Mouse (Mus musculus) forebrain, postnatal 0 days (tissue): ENCODE results near the gene Sp6. TPM values are rescaled to one million over a fixed set of nuclear protein-coding genes. Genes with fewer than 3 reads are reported as not detected.
A peak's percentile ranks its signal among the peaks of the same experiment; 100 is the strongest.

Experiments
- ATAC-seq: fragments of 200-750 bp; cut with Nextera tagmentation; 2 replicates; pipeline ENCODE4 v1.8.0; 2017; ENCODE audit warnings: mild to moderate bottlenecking, moderate library complexity
- DNase-seq: peaks from one replicate; pipeline ENCODE4 v3.0.0-alpha.2; 2015
- H3K27ac ChIP-seq: fragments of 300-500 bp; sonication (generic); 2 replicates; pipeline ENCODE4 v1.5.1; 2014; ENCODE audit warnings: low read depth, mild to moderate bottlenecking, antibody characterized with exemption, low read length, moderate library complexity, mixed read lengths
- H3K27me3 ChIP-seq: fragments of 300-500 bp; sonication (generic); 2 replicates; pipeline ENCODE4 v1.6.1; 2014; ENCODE audit warnings: mild to moderate bottlenecking, low read length, mixed read lengths; ENCODE audit not compliant: insufficient read depth
- H3K36me3 ChIP-seq: fragments of 300-500 bp; sonication (generic); 2 replicates; pipeline ENCODE4 v1.6.1; 2014; ENCODE audit warnings: mild to moderate bottlenecking, moderate library complexity; ENCODE audit not compliant: insufficient read depth
- H3K4me1 ChIP-seq: fragments of 300-500 bp; sonication (generic); 2 replicates; pipeline ENCODE4 v1.6.1; 2014; ENCODE audit warnings: antibody characterized with exemption; ENCODE audit not compliant: insufficient read depth
- H3K4me2 ChIP-seq: fragments of 300-500 bp; sonication (generic); 2 replicates; pipeline ENCODE4 v1.6.1; 2014; ENCODE audit warnings: low read depth, mild to moderate bottlenecking, moderate library complexity
- H3K4me3 ChIP-seq: fragments of 300-500 bp; sonication (generic); 2 replicates; pipeline ENCODE4 v1.5.1; 2014; ENCODE audit warnings: low read depth, low read length, mixed read lengths
- H3K9ac ChIP-seq: fragments of 300-500 bp; sonication (generic); 2 replicates; pipeline ENCODE4 v1.6.1; 2014; ENCODE audit warnings: mild to moderate bottlenecking
- H3K9me3 ChIP-seq: fragments of 300-500 bp; sonication (generic); 2 replicates; pipeline ENCODE4 v1.6.1; 2016; ENCODE audit warnings: low read length
- CTCF ChIP-seq: sonication (generic); IDR thresholded peaks from 2 replicates; pipeline ENCODE4 v1.5.1; 2016; ENCODE audit warnings: antibody characterized with exemption, control low read depth, low read depth
- WGBS: fragments of 180-500 bp; shearing (Covaris S2); extraction: QIAGEN DNeasy Blood & Tissue Kit; methylation state at CpG from one replicate; pipeline ENCODE4 v1.1.7; 2014; 5-methylcytosine and 5-hydroxymethylcytosine counted together
- polyA plus RNA-seq: library from polyadenylated mRNA; unstranded; fragments of >200 nt; fragmentation: Nextera tagmentation; extraction: Ambion mirVana; gene quantifications from 2 replicates; pipeline ENCODE4 v1.2.1, GENCODE M21; 2015
- total RNA-seq: library from RNA; depleted of rRNA; stranded (reverse); fragments of >200 nt; gene quantifications from 2 replicates; pipeline ENCODE4 v1.2.3, GENCODE M21; 2014

Gene Sp6
- total and polyA plus RNA-seq, 2 experiments from 2014 or later = 0.75 to 0.86 TPM

GRCm38 (mm10) chr11:96976911-96977591 is 36.1 kb upstream of the Sp6 start:
- H3K9me3 ChIP-seq = no peaks in the 10 kb centered on the region
- peak; percentile 42 for TF ChIP-seq CTCF
- peak overlapping the region; percentile 72 for H3K4me2 ChIP-seq
- peak; percentile 92 for DNase-seq
- H3K9ac ChIP-seq = peak overlapping the region; percentile 94
- peak overlapping the region; percentile 97 for H3K27ac ChIP-seq
- H3K36me3 ChIP-seq = no peaks in the 10 kb centered on the region
- peak; percentile 66 for ATAC-seq
- 3% methylated on average over 31 of the region's 50 CpGs for WGBS
- peaks cover 22% of the 10 kb centered on the region for H3K4me1 ChIP-seq
- H3K27me3 ChIP-seq = no peaks in the 10 kb centered on the region
- peak overlapping the region; percentile 87 for H3K4me3 ChIP-seq

- Histone ChIP-seq H3K9ac (peak overlapping the region; percentile 94), H3K4me1 (peaks cover 18% of the 10 kb centered on the region), H3K4me3 (peak overlapping the region; percentile 87), H3K4me2 (peak overlapping the region; percentile 79), H3K27ac (peak overlapping the region; percentile 97), H3K36me3 (no peaks in the 10 kb centered on the region), H3K9me3 (no peaks in the 10 kb centered on the region), H3K27me3 (no peaks in the 10 kb centered on the region)
- DNase-seq = peak; percentile 100
- 2% methylated on average over 45 of the region's 45 CpGs for WGBS
- no peak for TF ChIP-seq CTCF
- peak; percentile 97 for ATAC-seq
Measured at GRCm38 (mm10) chr11:96977606-96978400, 35.4 kb upstream of the Sp6 start.

DNA sequence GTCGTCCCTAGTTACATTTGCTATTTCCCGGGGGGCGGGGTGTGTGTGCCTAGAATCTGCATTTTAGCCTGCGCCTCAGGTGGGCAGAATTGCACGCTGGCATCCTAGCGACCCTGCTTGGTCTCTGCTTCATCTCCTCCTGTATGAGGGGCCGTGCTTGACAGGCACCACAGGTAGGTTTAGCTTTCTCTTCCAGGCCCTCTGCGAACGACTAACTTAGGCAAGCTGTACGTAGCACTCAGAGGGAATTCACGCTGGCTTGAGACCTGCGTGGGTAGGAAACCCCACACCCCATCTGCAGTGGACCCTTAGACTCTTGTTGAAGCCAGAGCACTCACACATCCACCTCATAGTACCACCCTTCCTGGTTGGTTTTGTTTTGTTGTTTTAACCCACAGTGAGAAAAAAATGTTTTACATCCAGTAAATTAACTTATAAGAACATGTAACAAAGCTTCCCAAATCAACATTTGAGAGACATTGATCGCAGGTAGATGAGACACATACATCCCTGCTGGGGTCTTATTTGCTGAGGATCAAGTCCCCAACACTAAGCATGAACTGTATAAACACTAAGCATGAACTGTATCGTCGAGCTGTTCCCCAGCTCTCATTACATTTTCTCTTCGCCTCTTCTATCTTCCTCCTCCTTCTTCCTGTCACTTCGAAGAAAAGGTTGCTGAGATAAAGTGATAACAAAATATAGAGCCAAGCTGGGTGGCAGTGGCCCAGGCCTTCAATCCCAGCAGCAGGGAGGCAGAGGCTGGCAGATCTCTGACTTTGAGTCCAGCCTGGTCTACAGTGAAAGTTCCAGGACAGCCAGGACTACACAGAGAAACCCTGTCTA is 34.6 kb upstream of the Sp6 start:
- Histone ChIP-seq H3K27ac (peak overlapping the region; percentile 74), H3K9me3 (no peaks in the 10 kb centered on the region), H3K27me3 (no peaks in the 10 kb centered on the region), H3K36me3 (no peaks in the 10 kb centered on the region), H3K4me3 (peak overlapping the region; percentile 60), H3K4me1 (peaks cover 18% of the 10 kb centered on the region), H3K4me2 (peak overlapping the region; percentile 79), H3K9ac (peak overlapping the region; percentile 62)
- DNase-seq (no peak), ATAC-seq (no peak)
- WGBS = 33% methylated on average over 17 of the region's 17 CpGs
- no peak for TF ChIP-seq CTCF

DNA sequence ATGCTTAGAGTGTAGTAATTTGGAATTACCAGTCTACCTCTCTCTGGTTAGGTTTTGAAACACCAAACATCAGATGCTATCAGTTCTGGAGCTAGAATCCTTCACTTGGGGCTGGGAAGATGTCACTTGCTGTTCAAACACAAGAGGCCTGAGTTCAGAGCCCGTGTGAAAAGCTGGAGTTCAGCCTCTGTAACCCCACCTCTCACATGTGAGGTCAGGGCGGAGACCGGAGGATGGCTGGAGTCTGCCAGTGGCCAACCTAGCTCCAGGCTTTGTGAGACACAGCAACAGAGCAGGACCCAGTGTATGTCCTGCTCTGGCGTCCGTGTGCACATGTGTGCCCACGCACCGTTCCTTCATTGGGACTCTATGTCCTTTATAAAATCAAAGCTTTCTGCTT is 33.9 kb upstream of the Sp6 start:
- H3K27me3 ChIP-seq = no peaks in the 10 kb centered on the region
- ATAC-seq (no peak), DNase-seq (no peak)
- no peaks in the 10 kb centered on the region for H3K9me3 ChIP-seq
- H3K27ac ChIP-seq = no peak overlapping the region
- H3K4me3 ChIP-seq = no peak overlapping the region
- H3K4me1 ChIP-seq = peaks cover 18% of the 10 kb centered on the region
- no peak overlapping the region for H3K4me2 ChIP-seq
- WGBS = 88% methylated on average over 7 of the region's 7 CpGs
- no peak overlapping the region for H3K9ac ChIP-seq
- no peak for TF ChIP-seq CTCF
- H3K36me3 ChIP-seq = no peaks in the 10 kb centered on the region

DNA sequence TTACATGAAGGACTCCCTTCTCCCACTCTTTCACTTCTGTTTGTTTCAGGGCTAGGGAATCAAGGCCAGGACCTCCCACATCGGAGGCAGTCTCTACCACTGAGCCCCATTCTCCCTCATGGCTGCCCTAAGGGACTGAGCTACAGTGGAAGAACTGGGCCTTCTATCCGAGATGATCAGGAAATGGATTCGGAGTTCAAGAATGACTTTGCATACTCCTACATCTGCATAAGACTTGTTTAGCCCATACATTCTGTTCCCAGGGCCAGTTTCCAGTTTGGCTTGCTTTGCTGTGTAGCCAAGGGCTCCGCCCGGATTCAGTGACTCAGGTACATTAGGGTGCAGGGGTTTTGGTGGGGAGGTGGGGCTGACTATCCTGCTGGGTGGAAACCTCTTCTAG is 33.2 kb upstream of the Sp6 start:
- no peaks in the 10 kb centered on the region for H3K27me3 ChIP-seq
- no peak overlapping the region for H3K4me3 ChIP-seq
- DNase-seq (no peak), ATAC-seq (no peak)
- no peaks in the 10 kb centered on the region for H3K9me3 ChIP-seq
- no peak overlapping the region for H3K4me2 ChIP-seq
- 78% methylated on average over 5 of the region's 5 CpGs for WGBS
- H3K27ac ChIP-seq = no peak overlapping the region
- no peak overlapping the region for H3K9ac ChIP-seq
- no peaks in the 10 kb centered on the region for H3K36me3 ChIP-seq
- no peak for TF ChIP-seq CTCF
- H3K4me1 ChIP-seq = peaks cover 18% of the 10 kb centered on the region

DNA sequence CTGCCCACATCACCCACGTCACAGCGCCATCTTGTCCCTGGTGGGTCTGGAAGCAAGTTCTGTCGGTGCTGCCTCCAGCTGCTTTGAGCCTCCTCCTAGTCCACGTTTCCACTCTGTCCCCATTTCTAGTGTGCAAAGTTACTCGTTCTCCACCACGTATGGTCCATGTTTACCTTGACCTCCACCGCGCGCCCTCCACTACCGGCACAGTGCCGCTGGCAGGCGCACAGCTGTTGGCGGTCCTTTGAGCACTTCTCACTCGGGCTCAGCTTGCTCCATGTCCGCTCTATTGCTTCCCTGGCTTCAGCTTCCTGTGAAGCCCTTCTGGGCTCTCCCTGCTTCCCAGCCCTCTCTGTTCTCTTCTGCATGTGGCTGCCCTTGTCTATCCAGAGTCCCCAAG is 31.7 kb upstream of the Sp6 start:
- TF ChIP-seq CTCF = no peak
- WGBS = 83% methylated on average over 15 of the region's 15 CpGs
- ATAC-seq = no peak
- Histone ChIP-seq H3K4me3 (no peak overlapping the region), H3K4me1 (peaks cover 9% of the 10 kb centered on the region; the same call in 1 of the 2 replicates), H3K9me3 (no peaks in the 10 kb centered on the region), H3K4me2 (no peak overlapping the region), H3K36me3 (no peaks in the 10 kb centered on the region), H3K9ac (no peak overlapping the region), H3K27me3 (no peaks in the 10 kb centered on the region), H3K27ac (no peak overlapping the region)
- no peak for DNase-seq
